Mouse (Mus musculus) MEL (cell line): ENCODE results near the gene Pip5k1b. TPM values are rescaled to one million over a fixed set of nuclear protein-coding genes. Genes with fewer than 3 reads are reported as not detected.

Experiments used
- DNase-seq: peaks from one replicate; pipeline ENCODE4 v3.0.0; 2011; ENCODE audit warnings: low read depth, low spot score
- H3K27ac ChIP-seq: 2 replicates; pipeline ENCODE4 v1.5.1; 2012; ENCODE audit warnings: low read depth, mild to moderate bottlenecking, control low read depth, low read length, moderate library complexity; ENCODE audit not compliant: control insufficient read depth
- H3K27me3 ChIP-seq, 2 experiments: fragments of 150-350 bp in 1 of 2; sonication (generic) in 1 of 2; 2 replicates each; pipeline ENCODE4 v1.6.1; 2012; ENCODE audit warnings: low read length in 2 of 2, mild to moderate bottlenecking in 2 of 2, improper control_type of control experiment in 1 of 2, moderate library complexity in 1 of 2; ENCODE audit not compliant: insufficient read depth in 2 of 2, control insufficient read depth in 1 of 2
- H3K36me3 ChIP-seq, 2 experiments: 2 replicates each; pipeline ENCODE4 v1.6.1; 2012 to 2014; ENCODE audit warnings: low read length in 2 of 2, improper control_type of control experiment in 1 of 2, inconsistent platforms in 1 of 2, mild to moderate bottlenecking in 1 of 2; ENCODE audit not compliant: insufficient read depth in 2 of 2, control insufficient read depth in 1 of 2
- H3K4me1 ChIP-seq, 2 experiments: fragments of 150-350 bp in 1 of 2; sonication (generic) in 1 of 2; 2 replicates each; pipeline ENCODE4 v1.6.1; 2012; ENCODE audit warnings: low read length in 2 of 2, improper control_type of control experiment in 1 of 2, mild to moderate bottlenecking in 1 of 2; ENCODE audit not compliant: insufficient read depth in 2 of 2, control insufficient read depth in 1 of 2
- H3K4me3 ChIP-seq, 2 experiments: fragments of 150-350 bp in 1 of 2; sonication (generic) in 1 of 2; 2 replicates each; pipeline ENCODE4 v1.5.1; 2012; ENCODE audit warnings: low read depth in 2 of 2, low read length in 2 of 2, mild to moderate bottlenecking in 2 of 2, moderate library complexity in 2 of 2, control low read depth in 1 of 2, improper control_type of control experiment in 1 of 2; ENCODE audit not compliant: control insufficient read depth in 1 of 2, insufficient read depth in 1 of 2
- H3K79me2 ChIP-seq: 2 replicates; pipeline ENCODE4 v1.6.1; 2012; ENCODE audit warnings: mild to moderate bottlenecking, low read length, moderate library complexity; ENCODE audit not compliant: control insufficient read depth, poor library complexity, insufficient read depth
- H3K9ac ChIP-seq: 2 replicates; pipeline ENCODE4 v1.6.1; 2012; ENCODE audit warnings: low read depth, mild to moderate bottlenecking, control low read depth, low read length, moderate library complexity; ENCODE audit not compliant: control insufficient read depth, poor library complexity, severe bottlenecking
- H3K9me3 ChIP-seq: fragments of 150-350 bp; sonication (generic); replicated peaks from 2 replicates; pipeline ENCODE4 v1.6.1; 2012; ENCODE audit warnings: mild to moderate bottlenecking, low read length, improper control_type of control experiment, moderate library complexity; ENCODE audit not compliant: insufficient read depth
- BHLHE40 ChIP-seq: IDR thresholded peaks from 2 replicates; pipeline ENCODE4 v1.6.1; 2012; ENCODE audit warnings: low read depth, mild to moderate bottlenecking, inconsistent platforms, low read length, improper control_type of control experiment, borderline replicate concordance
- E2F4 ChIP-seq: IDR thresholded peaks from 2 replicates; pipeline ENCODE4 v1.6.1; 2011; ENCODE audit warnings: low read depth, low read length, improper control_type of control experiment, borderline replicate concordance
- EP300 ChIP-seq, 2 experiments: IDR thresholded peaks; 2 replicates each; pipeline ENCODE4 v1.6.1; 2011; ENCODE audit warnings: improper control_type of control experiment in 2 of 2, low read length in 2 of 2, low read depth in 1 of 2, mild to moderate bottlenecking in 1 of 2
- ETS1 ChIP-seq: IDR thresholded peaks from 2 replicates; pipeline ENCODE4 v1.6.1; 2012; ENCODE audit warnings: low read depth, mild to moderate bottlenecking, inconsistent platforms, low read length, improper control_type of control experiment, moderate library complexity
- GABPA ChIP-seq: IDR thresholded peaks from 2 replicates; pipeline ENCODE4 v1.6.1; 2012; ENCODE audit warnings: low read depth, mild to moderate bottlenecking, inconsistent platforms, low read length, improper control_type of control experiment, moderate library complexity
- MAZ ChIP-seq: IDR thresholded peaks from 2 replicates; pipeline ENCODE4 v1.6.1; 2012; ENCODE audit warnings: low read depth, mild to moderate bottlenecking, inconsistent platforms, low read length, improper control_type of control experiment
- MEF2A ChIP-seq: IDR thresholded peaks from 2 replicates; pipeline ENCODE4 v1.6.1; 2014; ENCODE audit warnings: low read depth, mild to moderate bottlenecking, inconsistent platforms, low read length, improper control_type of control experiment; ENCODE audit not compliant: poor library complexity, insufficient replicate concordance, severe bottlenecking; ENCODE audit errors: extremely low read depth
- NELFE ChIP-seq: IDR thresholded peaks from 2 replicates; pipeline ENCODE4 v1.6.1; 2011; ENCODE audit warnings: low read depth, low read length, improper control_type of control experiment
- NRF1 ChIP-seq: IDR thresholded peaks from 2 replicates; pipeline ENCODE4 v1.6.1; 2014; ENCODE audit warnings: low read depth, mild to moderate bottlenecking, inconsistent platforms, low read length, improper control_type of control experiment, moderate library complexity; ENCODE audit not compliant: poor library complexity, insufficient read depth, severe bottlenecking
- POLR2AphosphoS2 ChIP-seq: IDR thresholded peaks from 2 replicates; pipeline ENCODE4 v1.6.1; 2011; ENCODE audit warnings: low read length, improper control_type of control experiment
- POLR2AphosphoS5 ChIP-seq: IDR thresholded peaks from 2 replicates; pipeline ENCODE4 v1.6.1; 2012; ENCODE audit warnings: low read depth, borderline replicate concordance, mild to moderate bottlenecking, inconsistent platforms, low read length, moderate library complexity, mixed read lengths
- RAD21 ChIP-seq: IDR thresholded peaks from 2 replicates; pipeline ENCODE4 v1.6.1; 2011; ENCODE audit warnings: mild to moderate bottlenecking, low read depth, low read length, improper control_type of control experiment
- RCOR1 ChIP-seq: IDR thresholded peaks from 2 replicates; pipeline ENCODE4 v1.6.1; 2012; ENCODE audit warnings: low read depth, mild to moderate bottlenecking, inconsistent platforms, low read length, improper control_type of control experiment
- SIN3A ChIP-seq: IDR thresholded peaks from 2 replicates; pipeline ENCODE4 v1.6.1; 2012; ENCODE audit warnings: low read length, improper control_type of control experiment, inconsistent platforms
- TBP ChIP-seq: IDR thresholded peaks from 2 replicates; pipeline ENCODE4 v1.8.0; 2011; ENCODE audit warnings: low read depth, low read length, improper control_type of control experiment
- TCF12 ChIP-seq: IDR thresholded peaks from 2 replicates; pipeline ENCODE4 v1.6.1; 2014; ENCODE audit warnings: low read depth, mild to moderate bottlenecking, inconsistent platforms, low read length, improper control_type of control experiment, moderate library complexity
- USF1 ChIP-seq: IDR thresholded peaks from 2 replicates; pipeline ENCODE4 v1.6.1; 2014; ENCODE audit warnings: low read depth, mild to moderate bottlenecking, inconsistent platforms, low read length, improper control_type of control experiment, moderate library complexity
- USF2 ChIP-seq, 2 experiments: IDR thresholded peaks; 2 replicates each; pipeline ENCODE4 v1.6.1; 2011 to 2012; ENCODE audit warnings: improper control_type of control experiment in 2 of 2, low read length in 2 of 2, borderline replicate concordance in 1 of 2, inconsistent platforms in 1 of 2, low read depth in 1 of 2, mild to moderate bottlenecking in 1 of 2; ENCODE audit not compliant: insufficient read depth in 1 of 2
- ZC3H11A ChIP-seq: IDR thresholded peaks from 2 replicates; pipeline ENCODE4 v1.6.1; 2012; ENCODE audit warnings: low read depth, mild to moderate bottlenecking, inconsistent platforms, low read length, improper control_type of control experiment
- ZNF384 ChIP-seq: IDR thresholded peaks from 2 replicates; pipeline ENCODE4 v1.6.1; 2012; ENCODE audit warnings: low read depth, mild to moderate bottlenecking, inconsistent platforms, low read length, improper control_type of control experiment
- polyA plus RNA-seq, 2 experiments: library from polyadenylated mRNA; stranded (reverse) in 1 of 2; unstranded in 1 of 2; fragments of >175 nt in 1 of 2; fragments of >200 nt in 1 of 2; gene quantifications; 2 replicates each; pipeline versions ENCODE4 v1.2.1 to v1.2.4; 2012; ENCODE audit warnings: low replicate concordance in 2 of 2, low read depth in 1 of 2; ENCODE audit not compliant: insufficient read length in 2 of 2, insufficient read depth in 1 of 2, missing spikeins in 1 of 2
- total RNA-seq: library from RNA; depleted of rRNA; stranded (reverse); fragments of 300-350 nt; gene quantifications from 2 replicates; pipeline ENCODE4 v1.2.3, GENCODE M21; 2012

Pip5k1b gene
- total and polyA plus RNA-seq, 3 experiments, result 3.4 to 10.0 TPM; not detected in 1

DNA sequence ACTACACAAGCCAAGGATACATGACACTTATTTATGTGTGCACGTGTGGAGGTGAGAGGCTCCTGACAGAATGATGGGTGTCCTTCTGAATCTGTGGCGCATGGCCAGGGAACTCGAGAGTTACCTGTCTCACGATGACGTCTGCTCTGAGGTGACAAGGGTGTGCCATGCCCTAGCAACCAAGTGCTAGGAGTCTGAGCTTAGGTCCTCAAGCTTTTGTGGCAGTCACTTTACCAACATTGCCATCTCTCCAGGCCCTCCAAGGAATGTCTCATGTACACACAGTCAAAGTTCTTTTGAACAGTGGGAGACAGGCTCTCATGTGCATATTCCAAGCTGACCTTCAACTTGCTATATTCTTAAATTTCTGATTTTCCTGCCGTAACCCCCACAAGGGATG is 297.7 kb downstream of the Pip5k1b start:
- H3K4me1 ChIP-seq, result peaks cover 4 to 15% of the 10 kb centered on the region in 2 experiments; a peak in 3 of 4 replicates
- H3K27me3 ChIP-seq, result no peaks in the 10 kb centered on the region
- no peaks in the 10 kb centered on the region for H3K9me3 ChIP-seq
- H3K9ac ChIP-seq, result no peak overlapping the region; the same call in 1 of the 2 replicates
- H3K4me3 ChIP-seq, result no peak overlapping the region
- H3K36me3 ChIP-seq, result peaks cover 0 to 15% of the 10 kb centered on the region in 2 experiments; a peak in 2 of 4 replicates
- H3K27ac ChIP-seq, result peak overlapping the region; percentile 66; the same call in 1 of the 2 replicates
- no peaks in the 10 kb centered on the region for H3K79me2 ChIP-seq
- no peak for TF ChIP-seq GABPA
- TF ChIP-seq, all 39 proteins: peak for 0
- DNase-seq, result no peak

DNA sequence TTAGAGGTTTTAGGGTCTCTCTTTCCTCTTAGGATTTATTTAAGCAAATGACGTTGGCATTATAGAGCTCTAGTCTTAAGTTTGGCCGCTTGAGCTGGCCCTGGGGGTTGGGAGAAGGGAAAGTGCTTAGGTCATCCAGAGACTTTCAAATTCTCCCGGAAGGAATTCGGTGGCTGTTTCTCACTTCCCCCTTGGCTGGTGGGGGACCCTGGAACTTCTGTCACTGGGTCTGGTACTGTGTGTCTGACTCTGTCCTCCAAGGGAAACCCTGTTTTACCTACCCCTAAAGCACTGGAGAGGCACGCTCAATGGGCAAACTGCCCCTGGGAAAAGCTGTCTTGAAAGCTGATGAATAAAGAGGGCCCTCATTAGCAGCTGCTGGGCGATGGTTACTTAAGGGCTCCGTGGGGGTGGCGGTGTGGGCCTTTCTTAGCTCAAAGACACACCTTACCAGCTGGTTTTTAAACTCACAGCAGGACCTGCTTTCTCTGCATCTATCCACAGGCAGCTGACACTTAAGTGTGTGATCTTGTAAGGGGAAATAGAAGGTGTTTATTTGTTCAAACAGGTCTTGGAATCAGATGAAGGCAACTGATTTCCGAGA is 301.9 kb downstream of the Pip5k1b start:
- H3K4me1 ChIP-seq, result peaks cover 1 to 11% of the 10 kb centered on the region in 2 experiments; a peak in 3 of 4 replicates
- no peaks in the 10 kb centered on the region for H3K79me2 ChIP-seq
- DNase-seq, result no peak
- no peak overlapping the region for H3K4me3 ChIP-seq
- no peak overlapping the region for H3K27ac ChIP-seq
- no peak overlapping the region for H3K9ac ChIP-seq
- TF ChIP-seq RAD21 (no peak), MAZ (no peak), SIN3A (no peak), ETS1 (no peak), USF2 (IDR thresholded peaks at IDR 0.05; ENCODE audit: borderline replicate concordance in 1 of 2, insufficient read depth in 1 of 2, low read depth in 1 of 2, low read length in 2 of 2) (no peak), USF1 (no peak), NELFE (no peak), BHLHE40 (no peak), NRF1 (no peak), E2F4 (no peak), ZC3H11A (no peak), RCOR1 (no peak), ZNF384 (no peak), POLR2AphosphoS2 (no peak), TBP (no peak), POLR2AphosphoS5 (no peak), EP300 (IDR thresholded peaks at IDR 0.05; ENCODE audit: low read depth in 1 of 2, low read length in 2 of 2) (no peak), TCF12 (no peak), MEF2A (no peak)
- TF ChIP-seq, all 39 proteins: peak for 0
- Histone ChIP-seq H3K9me3 (no peaks in the 10 kb centered on the region), H3K36me3 (peaks cover 0 to 9% of the 10 kb centered on the region in 2 experiments; a peak in 2 of 4 replicates), H3K27me3 (no peaks in the 10 kb centered on the region)
